Mouse (Mus musculus) testis, adult 2 months (tissue): Measurements from ENCODE around the gene Dmrt3.

Experiments
- CTCF ChIP-seq: fragments of 200-500 bp; IDR thresholded peaks from 2 replicates; pipeline ENCODE4 v1.5.1; 2012; ENCODE audit warnings: low read depth, mild to moderate bottlenecking, inconsistent platforms, low read length, moderate library complexity; ENCODE audit not compliant: control insufficient read depth, insufficient read depth, insufficient replicate concordance
- POLR2A ChIP-seq: fragments of 200-500 bp; IDR thresholded peaks from 2 replicates; pipeline ENCODE4 v1.6.1; 2012; ENCODE audit warnings: low read depth, mild to moderate bottlenecking, inconsistent platforms, low read length, moderate library complexity; ENCODE audit not compliant: control insufficient read depth

DNA sequence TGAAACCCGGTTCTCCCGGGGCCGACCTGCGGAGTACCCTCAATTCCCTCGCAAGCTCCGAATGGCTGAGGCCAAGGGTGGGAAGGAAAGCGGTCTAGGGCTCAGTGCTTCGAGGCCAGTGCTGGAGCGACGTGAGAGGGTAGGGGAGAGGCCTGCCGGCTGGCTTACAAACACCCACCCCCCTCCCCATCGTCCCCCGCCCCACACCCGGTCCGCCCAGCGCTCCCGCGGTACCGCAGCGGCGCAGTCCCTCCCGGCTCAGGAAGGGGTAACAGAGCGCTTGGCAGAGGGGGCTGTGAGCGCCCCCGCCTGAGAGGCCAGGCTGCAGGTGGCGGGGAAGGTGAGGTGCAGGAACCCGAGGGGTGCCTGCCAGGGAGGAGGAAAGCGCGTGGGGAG lies at the start of gene Dmrt3:
- TF ChIP-seq POLR2A (no peak), CTCF (no peak)
